Mouse (Mus musculus) lung, embryonic 15.5 days (tissue): ENCODE measurements at regions not wholly inside any gene's neighbourhood (a gene's known extent, or its start where the extent isn't known, plus 50 kb on each side); places are given as distances from the start of the nearest gene placed in this dataset.

Source experiments
- ATAC-seq: fragments of 200-750 bp; cut with Nextera tagmentation; 2 replicates; pipeline ENCODE4 v1.8.0; 2017; ENCODE audit warnings: moderate number of reproducible peaks, borderline replicate concordance; ENCODE audit not compliant: low FRiP score, low TSS enrichment; ENCODE audit errors: extremely low read depth
- H3K27ac ChIP-seq: fragments of 300-500 bp; sonication (generic); 2 replicates; pipeline ENCODE4 v1.5.1; 2015; ENCODE audit warnings: moderate library complexity, mild to moderate bottlenecking, inconsistent platforms
- H3K27me3 ChIP-seq: fragments of 300-500 bp; sonication (generic); 2 replicates; pipeline ENCODE4 v1.6.1; 2015; ENCODE audit warnings: inconsistent platforms
- H3K36me3 ChIP-seq: fragments of 300-500 bp; sonication (generic); 2 replicates; pipeline ENCODE4 v1.6.1; 2015; ENCODE audit warnings: inconsistent platforms
- H3K4me1 ChIP-seq: fragments of 300-500 bp; sonication (generic); 2 replicates; pipeline ENCODE4 v1.6.1; 2015; ENCODE audit warnings: inconsistent platforms
- H3K4me2 ChIP-seq: fragments of 300-500 bp; sonication (generic); 2 replicates; pipeline ENCODE4 v1.6.1; 2015; ENCODE audit warnings: inconsistent platforms, mild to moderate bottlenecking, moderate library complexity
- H3K4me3 ChIP-seq: fragments of 300-500 bp; sonication (generic); 2 replicates; pipeline ENCODE4 v1.5.1; 2015; ENCODE audit warnings: mild to moderate bottlenecking, inconsistent platforms
- H3K9ac ChIP-seq: fragments of 300-500 bp; sonication (generic); 2 replicates; pipeline ENCODE4 v1.6.1; 2015; ENCODE audit warnings: inconsistent platforms
- H3K9me3 ChIP-seq: fragments of 300-500 bp; sonication (generic); 2 replicates; pipeline ENCODE4 v1.6.1; 2016; ENCODE audit warnings: inconsistent platforms
- WGBS: fragments of 180-500 bp; shearing (Covaris S2); methylation state at CpG from one replicate; pipeline ENCODE4 v1.1.7; 2015; 5-methylcytosine and 5-hydroxymethylcytosine counted together

DNA sequence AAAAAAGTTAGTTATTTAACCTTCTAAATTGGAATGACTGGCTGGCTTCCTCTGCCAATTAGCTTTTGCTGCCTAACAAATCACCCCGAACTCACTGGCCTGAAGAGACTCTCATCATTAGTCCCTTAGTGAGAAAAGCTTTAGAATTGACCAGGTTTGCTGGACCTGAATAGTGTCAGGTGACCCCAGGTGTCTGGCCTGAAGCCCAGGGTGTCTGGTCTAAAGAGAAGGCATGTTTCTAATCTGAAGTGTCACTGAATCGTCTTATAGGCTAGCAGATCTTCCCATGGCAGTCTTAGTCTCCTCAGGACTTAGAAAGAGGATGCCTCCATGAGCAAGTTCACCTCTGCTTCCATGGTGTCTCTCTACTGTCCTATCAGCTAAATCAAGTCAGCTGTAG lies 112.0 kb upstream of the Smarca2 start:
- 65% methylated on average over 2 of the region's 2 CpGs for WGBS
- Histone ChIP-seq H3K36me3 (no peaks in the 10 kb centered on the region), H3K4me2 (no peak overlapping the region)

DNA sequence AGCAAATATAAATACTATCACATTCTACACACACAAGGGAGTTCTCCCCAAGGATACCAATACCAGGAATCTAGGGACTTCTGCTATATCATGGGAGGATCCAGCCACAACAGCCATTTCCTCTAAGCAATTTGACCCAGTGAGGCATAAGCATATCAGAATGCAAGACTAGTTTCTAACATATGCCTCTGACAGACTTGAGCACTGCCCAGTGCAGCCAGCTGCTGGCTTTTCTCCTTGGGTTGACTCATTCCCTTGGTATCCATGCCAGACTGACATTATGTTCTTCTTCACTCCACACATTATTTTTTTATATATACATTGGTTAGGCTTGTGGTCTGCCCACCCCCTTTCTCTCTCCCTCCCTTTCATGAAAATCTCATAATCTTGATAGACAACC lies 103.8 kb upstream of the Smarca2 start:
- no peak overlapping the region for H3K4me2 ChIP-seq
- H3K4me1 ChIP-seq: no peaks in the 10 kb centered on the region
- no peak overlapping the region for H3K4me3 ChIP-seq
- no peak overlapping the region for H3K9ac ChIP-seq
- H3K27me3 ChIP-seq: no peaks in the 10 kb centered on the region
- no peak overlapping the region for H3K27ac ChIP-seq
- no peak; the same call in 1 of the 2 replicates for ATAC-seq
- no peaks in the 10 kb centered on the region for H3K36me3 ChIP-seq
- H3K9me3 ChIP-seq: no peaks in the 10 kb centered on the region

More for the DNA sequence above, 112.0 kb upstream of the Smarca2 start:
- H3K4me3 ChIP-seq: no peak overlapping the region
- H3K4me1 ChIP-seq: no peaks in the 10 kb centered on the region
- H3K9ac ChIP-seq: no peak overlapping the region
- no peak overlapping the region for H3K27ac ChIP-seq
- no peak for ATAC-seq
- no peaks in the 10 kb centered on the region for H3K27me3 ChIP-seq
- no peaks in the 10 kb centered on the region for H3K9me3 ChIP-seq

DNA sequence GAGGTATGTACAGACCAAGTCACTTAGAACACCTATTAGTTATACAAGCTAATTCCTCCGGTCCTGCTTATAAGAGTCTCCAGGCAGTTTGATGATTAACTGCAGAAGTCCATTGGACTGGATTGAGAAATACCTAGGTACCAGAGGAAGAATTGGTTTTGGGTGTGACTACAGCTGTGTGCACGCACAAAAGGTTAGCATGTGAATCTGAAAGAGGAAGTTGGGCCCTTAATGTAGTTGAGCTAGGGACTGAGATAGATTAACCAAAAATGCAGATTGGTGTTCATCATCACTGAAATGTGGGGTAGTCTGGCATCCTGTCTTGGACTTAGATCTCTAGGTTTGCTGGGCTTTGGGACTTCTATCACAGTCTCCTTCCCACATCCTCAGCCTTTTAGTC lies 100.8 kb upstream of the Smarca2 start:
- Histone ChIP-seq H3K4me1 (no peaks in the 10 kb centered on the region), H3K27ac (no peak overlapping the region), H3K36me3 (no peaks in the 10 kb centered on the region), H3K9ac (no peak overlapping the region), H3K9me3 (no peaks in the 10 kb centered on the region), H3K27me3 (no peaks in the 10 kb centered on the region), H3K4me2 (no peak overlapping the region), H3K4me3 (no peak overlapping the region)
- 77% methylated on average over 2 of the region's 2 CpGs for WGBS
- ATAC-seq: no peak

DNA sequence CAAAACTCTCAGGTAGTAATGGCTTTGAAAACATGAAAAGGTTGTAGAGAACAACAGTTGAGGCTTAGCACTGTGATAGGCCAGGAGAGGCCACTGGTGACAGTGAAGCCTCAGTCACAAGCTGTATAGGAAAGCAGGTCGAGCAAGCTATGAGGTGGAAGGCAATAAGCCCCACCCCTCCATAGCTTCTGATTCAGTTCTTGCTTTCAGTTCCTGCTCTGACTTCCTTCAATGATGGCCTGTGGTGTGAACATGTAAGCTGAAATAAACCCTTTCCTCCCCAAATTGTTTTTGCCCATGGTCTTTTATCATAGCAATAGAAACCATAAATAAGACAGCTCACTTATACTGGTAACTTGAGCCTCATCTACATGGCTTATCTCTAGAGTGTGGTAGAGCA lies 98.0 kb upstream of the Smarca2 start:
- Histone ChIP-seq H3K27ac (no peak overlapping the region), H3K36me3 (no peaks in the 10 kb centered on the region), H3K27me3 (no peaks in the 10 kb centered on the region), H3K4me1 (no peaks in the 10 kb centered on the region), H3K4me2 (no peak overlapping the region), H3K9ac (no peak overlapping the region), H3K9me3 (no peaks in the 10 kb centered on the region), H3K4me3 (no peak overlapping the region)
- 39% methylated on average over 1 of the region's 1 CpGs for WGBS
- no peak for ATAC-seq

DNA sequence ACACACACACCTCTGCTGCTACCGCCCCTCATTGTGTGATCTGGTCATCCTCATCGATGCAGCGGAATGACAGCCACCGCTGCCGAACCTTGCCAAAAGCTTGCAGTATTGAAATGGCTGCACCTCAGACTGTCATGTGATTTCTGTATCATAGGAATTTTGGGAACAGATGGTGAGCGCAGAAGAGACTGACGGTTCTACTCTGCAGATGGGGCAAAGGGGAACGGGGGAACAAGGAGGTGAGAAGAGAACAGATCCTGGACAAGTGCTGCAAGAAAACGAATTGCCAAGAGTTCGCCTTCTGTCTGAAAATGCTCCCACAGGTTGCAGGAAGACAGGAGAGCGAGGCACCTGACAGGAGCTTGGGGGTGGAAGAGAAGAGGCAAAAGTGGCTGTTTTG lies 96.9 kb upstream of the Smarca2 start:
- H3K4me1 ChIP-seq: no peaks in the 10 kb centered on the region
- H3K27me3 ChIP-seq: no peaks in the 10 kb centered on the region
- no peaks in the 10 kb centered on the region for H3K9me3 ChIP-seq
- H3K36me3 ChIP-seq: no peaks in the 10 kb centered on the region
- H3K4me2 ChIP-seq: no peak overlapping the region
- no peak overlapping the region for H3K9ac ChIP-seq
- 70% methylated on average over 11 of the region's 11 CpGs for WGBS
- no peak overlapping the region for H3K27ac ChIP-seq
- ATAC-seq: no peak
- H3K4me3 ChIP-seq: no peak overlapping the region

DNA sequence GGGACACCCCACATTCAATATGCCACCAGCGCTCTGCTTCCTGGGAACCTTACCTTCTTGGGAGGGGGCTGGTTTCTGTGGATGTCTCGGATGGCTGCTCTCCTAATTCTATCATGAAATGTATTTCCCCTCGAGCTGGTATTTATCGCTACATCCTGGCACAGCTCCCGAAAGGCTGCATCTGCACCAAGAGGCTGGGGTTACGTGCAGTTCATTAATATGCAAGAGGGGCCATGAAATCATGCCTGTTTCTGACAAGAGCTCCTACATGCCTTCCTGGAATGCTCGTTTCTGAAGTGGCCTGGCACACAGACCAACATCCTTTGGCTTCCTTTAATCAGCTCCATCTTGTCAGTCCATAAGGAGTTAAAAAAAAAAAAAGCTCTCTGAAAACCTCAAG lies 96.2 kb upstream of the Smarca2 start:
- H3K27ac ChIP-seq: no peak overlapping the region
- no peak for ATAC-seq
- no peak overlapping the region for H3K4me3 ChIP-seq
- H3K9me3 ChIP-seq: no peaks in the 10 kb centered on the region
- no peaks in the 10 kb centered on the region for H3K36me3 ChIP-seq
- H3K9ac ChIP-seq: no peak overlapping the region
- WGBS: 48% methylated on average over 7 of the region's 7 CpGs
- no peak overlapping the region for H3K4me2 ChIP-seq
- H3K4me1 ChIP-seq: no peaks in the 10 kb centered on the region
- no peaks in the 10 kb centered on the region for H3K27me3 ChIP-seq

DNA sequence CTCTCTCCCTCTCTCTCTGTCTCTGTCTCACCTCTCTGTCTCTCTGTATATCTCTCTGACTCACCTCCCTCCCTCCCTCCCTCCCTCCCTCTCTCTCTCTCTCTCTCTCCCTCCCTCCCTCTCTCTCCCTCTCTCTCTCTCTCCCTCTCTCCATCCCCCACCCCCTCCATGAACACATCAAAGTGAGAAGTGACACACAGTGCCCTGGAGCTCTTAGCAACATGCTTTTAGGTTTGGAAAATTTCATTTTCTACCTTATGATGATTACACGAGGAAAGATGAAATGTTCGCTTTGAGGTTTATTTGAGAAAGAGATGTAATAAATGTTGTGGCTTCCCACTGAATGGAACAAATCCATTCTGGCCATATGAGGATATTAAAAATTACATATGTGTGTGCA lies 95.6 kb upstream of the Smarca2 start:
- H3K9ac ChIP-seq: no peak overlapping the region
- WGBS: 61% methylated on average over 2 of the region's 2 CpGs
- no peaks in the 10 kb centered on the region for H3K27me3 ChIP-seq
- ATAC-seq: no peak
- no peaks in the 10 kb centered on the region for H3K9me3 ChIP-seq
- H3K27ac ChIP-seq: no peak overlapping the region
- no peaks in the 10 kb centered on the region for H3K4me1 ChIP-seq
- no peak overlapping the region for H3K4me2 ChIP-seq
- H3K4me3 ChIP-seq: no peak overlapping the region
- H3K36me3 ChIP-seq: no peaks in the 10 kb centered on the region

DNA sequence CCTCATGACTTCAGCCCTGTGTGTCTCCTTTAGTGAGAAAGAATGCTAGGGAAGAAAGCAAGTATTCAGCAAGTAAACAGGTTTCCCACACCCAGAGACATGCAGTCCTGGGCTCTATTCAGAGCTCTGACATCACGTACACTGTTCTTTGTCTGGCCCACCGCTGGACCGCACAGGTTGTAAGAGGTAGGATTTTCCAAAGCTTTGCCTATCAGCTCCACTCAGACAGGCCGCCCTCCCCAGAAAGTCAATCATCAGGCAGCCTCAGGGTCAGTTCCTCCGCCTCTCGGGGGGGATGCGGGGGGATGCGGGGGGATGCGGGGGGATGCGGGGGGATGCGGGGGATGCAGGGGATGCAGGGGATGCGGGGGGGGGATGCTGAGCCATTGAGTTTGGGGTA lies 94.7 kb upstream of the Smarca2 start:
- no peak for ATAC-seq
- Histone ChIP-seq H3K4me3 (no peak overlapping the region), H3K9ac (no peak overlapping the region), H3K4me2 (no peak overlapping the region), H3K4me1 (no peaks in the 10 kb centered on the region), H3K36me3 (no peaks in the 10 kb centered on the region), H3K27me3 (no peaks in the 10 kb centered on the region), H3K27ac (no peak overlapping the region), H3K9me3 (no peaks in the 10 kb centered on the region)
- WGBS: 74% methylated on average over 12 of the region's 12 CpGs

DNA sequence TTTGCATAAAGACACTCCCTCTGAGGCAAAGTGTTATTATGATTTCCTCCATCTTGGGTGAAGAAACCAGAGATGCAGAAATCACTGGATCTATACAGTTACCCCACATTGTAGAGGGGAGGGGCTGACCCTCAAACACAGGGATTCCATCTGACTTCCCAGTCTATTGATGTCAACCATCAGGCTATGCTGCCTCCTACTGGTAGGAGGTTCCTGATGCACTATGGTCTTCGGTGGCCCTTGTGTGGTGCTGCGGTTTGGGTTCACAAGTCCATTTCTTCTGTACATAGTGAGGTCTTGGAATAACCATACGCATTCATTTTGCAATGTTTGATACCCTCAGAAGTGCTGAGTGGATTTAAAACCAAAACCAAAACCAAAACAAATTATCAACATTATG lies 94.0 kb upstream of the Smarca2 start:
- WGBS: 85% methylated on average over 3 of the region's 3 CpGs
- Histone ChIP-seq H3K4me2 (no peak overlapping the region), H3K9ac (no peak overlapping the region), H3K4me3 (no peak overlapping the region), H3K9me3 (no peaks in the 10 kb centered on the region), H3K36me3 (no peaks in the 10 kb centered on the region), H3K27ac (no peak overlapping the region), H3K27me3 (no peaks in the 10 kb centered on the region), H3K4me1 (no peaks in the 10 kb centered on the region)
- no peak for ATAC-seq

DNA sequence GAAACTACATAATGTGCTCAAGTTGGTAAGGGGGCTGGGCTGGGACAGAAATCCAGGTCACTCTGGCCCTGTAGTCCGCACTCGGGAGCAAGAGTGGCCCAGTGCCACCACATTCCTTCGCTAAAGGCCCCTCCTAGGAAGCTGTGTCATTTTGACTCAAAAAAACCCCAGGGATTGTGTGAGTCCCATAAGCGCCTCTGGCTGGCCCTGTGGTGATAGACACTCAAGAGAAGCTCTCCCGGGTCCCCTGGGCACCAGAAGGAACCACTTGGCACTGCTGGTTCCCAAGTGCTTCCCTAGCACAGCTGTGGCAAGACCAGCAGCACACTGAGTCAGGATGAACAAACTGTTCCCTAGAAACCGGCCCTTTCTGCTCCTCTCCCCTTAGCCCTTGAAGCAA lies 93.1 kb upstream of the Smarca2 start:
- ATAC-seq: no peak
- no peak overlapping the region for H3K9ac ChIP-seq
- no peaks in the 10 kb centered on the region for H3K4me1 ChIP-seq
- H3K4me2 ChIP-seq: no peak overlapping the region
- no peaks in the 10 kb centered on the region for H3K9me3 ChIP-seq
- H3K4me3 ChIP-seq: no peak overlapping the region
- WGBS: 65% methylated on average over 6 of the region's 6 CpGs
- no peaks in the 10 kb centered on the region for H3K27me3 ChIP-seq
- H3K36me3 ChIP-seq: no peaks in the 10 kb centered on the region
- no peak overlapping the region for H3K27ac ChIP-seq

DNA sequence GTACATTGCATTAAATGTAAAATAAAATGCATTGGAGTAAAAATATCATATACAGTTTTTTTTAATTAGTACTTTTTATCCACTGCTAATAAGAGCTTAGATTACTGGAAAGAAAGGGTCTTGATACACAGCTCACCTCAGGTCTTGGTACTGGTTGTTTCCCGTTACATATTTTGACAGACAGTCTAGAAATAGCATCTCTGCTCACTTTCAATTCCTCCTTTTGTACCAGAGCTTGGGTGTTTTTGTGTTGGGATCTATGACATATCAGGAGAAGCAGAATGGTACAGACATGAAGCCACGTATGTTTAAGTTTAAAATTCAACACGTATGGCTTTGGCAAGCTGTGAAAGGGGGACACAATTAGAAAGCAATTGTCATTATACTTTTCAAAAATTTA lies 80.3 kb upstream of the Smarca2 start:
- ATAC-seq: no peak
- Histone ChIP-seq H3K9ac (no peak overlapping the region), H3K4me1 (no peaks in the 10 kb centered on the region), H3K27ac (no peak overlapping the region), H3K9me3 (no peaks in the 10 kb centered on the region), H3K4me3 (no peak overlapping the region), H3K27me3 (no peaks in the 10 kb centered on the region), H3K36me3 (no peaks in the 10 kb centered on the region), H3K4me2 (no peak overlapping the region)
- WGBS: 83% methylated on average over 3 of the region's 3 CpGs

DNA sequence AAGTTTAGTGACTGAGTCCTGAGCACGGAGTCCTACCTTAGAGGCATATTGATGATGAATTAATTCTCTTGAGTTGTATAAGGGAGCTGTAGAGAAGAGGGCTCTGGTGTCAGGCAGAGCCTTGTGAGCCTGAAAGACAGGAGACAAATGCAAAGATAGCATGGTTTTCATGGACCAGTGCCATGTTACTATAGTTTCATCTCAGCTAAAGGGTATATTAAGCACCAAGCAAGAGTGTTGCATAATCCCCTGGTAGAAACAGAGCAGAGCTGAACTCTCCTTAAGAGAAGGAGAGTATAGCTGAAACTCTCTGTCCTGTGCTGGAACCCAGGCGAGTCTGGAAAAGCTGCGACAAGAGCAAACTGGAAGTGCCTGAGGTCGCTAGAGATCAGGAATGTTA lies 73.5 kb upstream of the Smarca2 start:
- 65% methylated on average over 4 of the region's 4 CpGs for WGBS
- no peaks in the 10 kb centered on the region for H3K27me3 ChIP-seq
- no peaks in the 10 kb centered on the region for H3K9me3 ChIP-seq
- H3K4me2 ChIP-seq: no peak overlapping the region
- no peaks in the 10 kb centered on the region for H3K36me3 ChIP-seq
- H3K4me1 ChIP-seq: no peaks in the 10 kb centered on the region
- no peak overlapping the region for H3K9ac ChIP-seq
- H3K4me3 ChIP-seq: no peak overlapping the region
- no peak for ATAC-seq
- no peak overlapping the region for H3K27ac ChIP-seq

DNA sequence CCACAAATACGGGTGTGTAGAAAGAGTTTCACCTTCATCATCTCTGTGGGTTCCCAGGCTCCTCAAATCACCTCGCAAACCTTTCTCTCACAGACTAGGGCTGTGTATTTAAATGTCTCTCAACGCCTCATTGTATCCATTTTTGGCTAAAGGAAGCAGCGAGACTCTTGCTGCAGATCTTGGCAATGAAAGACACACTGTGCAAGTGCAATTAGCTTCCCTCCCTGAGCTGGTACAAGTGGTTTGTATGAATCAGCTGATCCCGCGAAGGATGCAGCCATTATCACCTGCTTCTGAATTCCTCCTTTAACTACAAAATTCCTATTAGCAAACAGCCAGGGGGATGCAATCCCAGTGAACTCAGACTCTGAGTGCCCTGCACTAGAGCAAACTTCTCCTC lies 72.3 kb upstream of the Smarca2 start:
- H3K36me3 ChIP-seq: no peaks in the 10 kb centered on the region
- H3K27me3 ChIP-seq: no peaks in the 10 kb centered on the region
- 33% methylated on average over 6 of the region's 6 CpGs for WGBS
- H3K4me1 ChIP-seq: no peaks in the 10 kb centered on the region
- no peak overlapping the region for H3K4me2 ChIP-seq
- no peak overlapping the region for H3K9ac ChIP-seq
- no peak overlapping the region for H3K4me3 ChIP-seq
- no peaks in the 10 kb centered on the region for H3K9me3 ChIP-seq
- no peak overlapping the region for H3K27ac ChIP-seq
- no peak for ATAC-seq
